Mouse (Mus musculus): ENCODE data around the gene Olfr624. TPM values are rescaled to one million over a fixed set of nuclear protein-coding genes. Genes with fewer than 3 reads are reported as not detected.
A peak's percentile ranks its signal among the peaks of the same experiment; 100 is the strongest.

The Olfr624 gene
- total RNA-seq (2021) (not detected), polyA plus RNA-seq (2012; rRNA removed) (not detected in 2 replicates)
- long read RNA-seq = 0 reads

- DNase-seq = no peak
Observed at GRCm38 (mm10) chr7:103671091-103671490, at the start of gene Olfr624. TSS of gene Olfr624 (minus strand) at chr7:103671191.

DNA sequence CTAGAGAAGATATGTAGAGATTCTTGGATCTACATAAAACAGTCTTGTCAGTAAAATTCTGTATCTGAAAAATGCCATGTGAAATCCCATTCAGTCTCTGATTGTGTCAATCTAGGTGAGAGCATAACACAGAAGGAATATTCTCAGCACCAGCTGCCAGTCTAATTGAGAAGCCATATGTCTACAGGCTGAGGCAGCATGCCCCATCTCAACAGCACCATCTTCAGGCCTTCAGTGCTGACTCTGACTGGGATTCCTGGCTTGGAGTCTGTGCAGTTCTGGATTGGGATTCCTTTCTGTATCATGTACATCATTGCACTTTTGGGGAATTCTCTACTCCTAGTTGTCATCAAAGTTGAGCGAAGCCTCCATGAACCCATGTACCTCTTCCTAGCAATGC, 45.4 kb upstream of the Olfr624 start:
- peak; percentile 2 for DNase-seq

- no peak for DNase-seq
Observed at GRCm38 (mm10) chr7:103714371-103714770, 43.4 kb upstream of the Olfr624 start, which contains the start of gene Olfr243. TSS of gene Olfr243 (plus strand) at chr7:103714671.

- no peak for DNase-seq
Observed at GRCm38 (mm10) chr7:103712024-103712423, 41.0 kb upstream of the Olfr624 start.

DNA sequence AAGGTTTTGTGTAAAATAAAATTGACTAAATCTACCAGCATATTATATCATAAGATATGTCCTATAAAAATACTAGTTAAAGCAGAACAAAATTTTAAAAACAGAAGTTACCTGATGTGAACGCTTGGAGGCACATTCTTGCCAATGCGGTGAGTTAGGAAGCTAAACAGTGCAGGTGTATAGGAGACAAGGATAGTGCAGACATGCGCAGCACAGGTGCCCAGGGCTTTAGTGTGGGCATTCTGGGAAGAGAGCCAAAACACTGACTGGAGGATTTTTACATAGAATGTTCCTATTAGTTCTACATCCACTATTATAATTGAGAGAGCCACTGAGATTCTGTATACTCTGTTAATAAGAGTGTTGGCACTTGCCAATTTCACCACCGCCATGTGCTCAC, 28.5 kb upstream of the Olfr624 start:
- no peak for DNase-seq

DNA sequence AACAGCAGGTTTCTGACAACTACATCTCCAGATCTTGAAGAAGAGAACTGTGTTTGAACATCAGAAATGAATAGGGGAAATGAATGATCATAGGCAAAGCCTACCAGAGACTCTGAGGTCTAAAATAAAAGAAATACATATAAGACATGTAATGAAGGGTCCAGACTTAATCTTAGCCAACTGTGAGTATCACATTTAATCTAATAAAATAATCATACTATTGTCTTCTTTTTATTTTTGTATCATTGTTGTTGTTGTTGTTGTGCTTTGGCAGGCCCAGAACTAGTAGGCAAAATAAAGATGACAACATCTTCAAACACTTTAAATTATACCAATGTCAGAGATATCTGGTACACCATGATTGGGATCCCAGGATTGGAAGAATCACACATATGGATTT, 11.4 kb upstream of the Olfr624 start, which contains the start of gene Olfr625-ps1:
Olfr625-ps1 (plus strand) TSS at position 301 of the 400 bp plus-strand sequence.
- DNase-seq = no peak

DNA sequence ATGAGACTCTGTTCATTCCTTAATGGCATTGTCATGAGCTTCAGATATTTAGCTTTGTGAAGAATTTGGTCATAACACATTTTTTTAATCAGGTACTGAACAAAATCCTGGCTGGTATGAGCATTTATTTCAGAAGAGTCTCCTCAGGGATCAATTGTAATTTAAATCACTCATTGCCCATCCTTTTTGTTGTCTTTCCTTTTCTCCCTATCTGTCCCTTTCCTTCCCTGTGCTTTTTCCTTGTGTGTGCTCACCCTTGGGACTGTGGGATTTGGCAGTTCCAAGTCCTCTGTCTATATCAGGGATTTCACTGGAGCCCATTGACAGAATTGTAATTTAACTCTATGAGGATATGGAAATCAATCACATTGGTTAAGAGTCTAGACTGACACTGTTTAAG, 7.4 kb downstream of the Olfr624 start, which contains the start of gene Olfr623:
Olfr623 (minus strand) TSS at position 101 of the 400 bp plus-strand sequence.
- DNase-seq = no peak

DNA sequence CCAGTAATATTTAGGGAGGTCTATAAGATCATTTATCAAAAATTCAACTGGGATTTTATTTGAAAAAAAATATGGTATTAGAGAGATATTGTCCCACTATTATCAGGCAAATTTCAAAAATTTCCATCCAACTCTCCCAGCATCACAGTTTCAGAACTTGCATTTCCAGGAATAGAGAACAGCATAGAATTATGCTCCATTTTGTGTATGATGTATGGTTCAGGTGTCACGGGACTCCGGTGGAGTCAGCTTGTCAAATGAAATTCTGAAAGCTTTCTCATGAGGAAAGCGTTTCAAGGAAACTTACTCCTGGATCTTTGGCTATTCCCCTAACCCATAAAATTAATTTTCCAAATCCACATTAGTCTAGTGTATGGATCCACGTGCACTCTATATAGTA, 26.9 kb downstream of the Olfr624 start:
- no peak for DNase-seq

DNA sequence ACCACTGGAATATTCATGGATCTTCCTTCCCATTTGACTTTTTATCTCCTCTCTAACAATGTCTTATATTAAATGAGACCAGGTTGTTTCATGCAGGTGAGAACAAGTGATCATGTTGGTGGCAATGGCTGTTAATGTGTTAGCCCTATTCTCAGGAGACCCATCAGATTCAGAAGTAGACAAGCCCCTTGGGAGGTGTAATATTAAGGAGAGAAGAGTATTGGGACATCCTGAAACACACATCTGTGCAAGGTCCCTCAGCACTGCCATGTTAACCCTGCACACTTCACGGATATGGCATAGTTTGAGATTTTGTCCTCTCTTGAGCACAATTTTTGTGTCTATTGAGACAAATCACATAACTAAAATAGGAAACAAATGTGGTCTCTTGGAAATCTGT, 28.4 kb downstream of the Olfr624 start, which contains the start of gene Olfr622:
Olfr622 (minus strand) TSS at position 101 of the 400 bp plus-strand sequence.
- DNase-seq = no peak

- no peak for DNase-seq
Observed at GRCm38 (mm10) chr7:103636795-103637194, 34.2 kb downstream of the Olfr624 start.

Other genes starting within 250 kb of the Olfr624 start
Only the 30 nearest of the 33 such genes appear.
- not detected for gene Olfr606, start 222.1 kb downstream of the Olfr624 start, total RNA-seq (2021)
- not detected in 2 replicates for gene Olfr606, start 222.1 kb downstream of the Olfr624 start, polyA plus RNA-seq (2012; rRNA removed)
- gene Olfr607, start 207.0 kb downstream of the Olfr624 start, total RNA-seq (2021) = not detected
- gene Olfr607, start 207.0 kb downstream of the Olfr624 start, polyA plus RNA-seq (2012; rRNA removed) = not detected in 2 replicates
- gene Olfr608, start 201.3 kb downstream of the Olfr624 start, total RNA-seq (2021) = not detected
- not detected in 2 replicates for gene Olfr608, start 201.3 kb downstream of the Olfr624 start, polyA plus RNA-seq (2012; rRNA removed)
- gene Olfr609, start 173.1 kb downstream of the Olfr624 start, total RNA-seq (2021) = not detected
- not detected in 2 replicates for gene Olfr609, start 173.1 kb downstream of the Olfr624 start, polyA plus RNA-seq (2012; rRNA removed)
- gene Olfr610, start 159.1 kb downstream of the Olfr624 start, total RNA-seq (2021) = not detected
- gene Olfr610, start 159.1 kb downstream of the Olfr624 start, polyA plus RNA-seq (2012; rRNA removed) = not detected in 2 replicates
- not detected for gene Olfr611, start 150.3 kb downstream of the Olfr624 start, total RNA-seq (2021)
- not detected in 2 replicates for gene Olfr611, start 150.3 kb downstream of the Olfr624 start, polyA plus RNA-seq (2012; rRNA removed)
- gene Olfr612, start 128.5 kb downstream of the Olfr624 start, total RNA-seq (2021) = not detected
- not detected in 2 replicates for gene Olfr612, start 128.5 kb downstream of the Olfr624 start, polyA plus RNA-seq (2012; rRNA removed)
- gene Olfr613, start 123.1 kb downstream of the Olfr624 start, total RNA-seq (2021) = not detected
- gene Olfr613, start 123.1 kb downstream of the Olfr624 start, polyA plus RNA-seq (2012; rRNA removed) = not detected in 2 replicates
- not detected for gene Olfr615, start 115.1 kb downstream of the Olfr624 start, total RNA-seq (2021)
- not detected in 2 replicates for gene Olfr615, start 115.1 kb downstream of the Olfr624 start, polyA plus RNA-seq (2012; rRNA removed)
- gene Olfr616, start 102.0 kb downstream of the Olfr624 start, total RNA-seq (2021) = not detected
- not detected in 2 replicates for gene Olfr616, start 102.0 kb downstream of the Olfr624 start, polyA plus RNA-seq (2012; rRNA removed)
- not detected for gene Olfr617, start 98.1 kb downstream of the Olfr624 start, total RNA-seq (2021)
- gene Olfr617, start 98.1 kb downstream of the Olfr624 start, polyA plus RNA-seq (2012; rRNA removed) = not detected in 2 replicates
- not detected for gene Olfr618, start 81.1 kb downstream of the Olfr624 start, total RNA-seq (2021)
- not detected in 2 replicates for gene Olfr618, start 81.1 kb downstream of the Olfr624 start, polyA plus RNA-seq (2012; rRNA removed)
- gene Olfr619, start 70.6 kb downstream of the Olfr624 start, total RNA-seq (2021) = not detected
- not detected in 2 replicates for gene Olfr619, start 70.6 kb downstream of the Olfr624 start, polyA plus RNA-seq (2012; rRNA removed)
- not detected for gene Olfr620, start 58.7 kb downstream of the Olfr624 start, total RNA-seq (2021)
- gene Olfr620, start 58.7 kb downstream of the Olfr624 start, polyA plus RNA-seq (2012; rRNA removed) = not detected in 2 replicates
- not detected for gene Olfr622, start 28.5 kb downstream of the Olfr624 start, total RNA-seq (2021)
- not detected in 2 replicates for gene Olfr622, start 28.5 kb downstream of the Olfr624 start, polyA plus RNA-seq (2012; rRNA removed)
- gene Olfr623, start 7.5 kb downstream of the Olfr624 start, total RNA-seq (2021) = not detected
- not detected in 2 replicates for gene Olfr623, start 7.5 kb downstream of the Olfr624 start, polyA plus RNA-seq (2012; rRNA removed)
- gene Olfr625-ps1, start 11.5 kb upstream of the Olfr624 start, total RNA-seq (2021) = not detected
- not detected in 2 replicates for gene Olfr625-ps1, start 11.5 kb upstream of the Olfr624 start, polyA plus RNA-seq (2012; rRNA removed)
- gene Olfr243, start 43.5 kb upstream of the Olfr624 start, total RNA-seq (2021) = not detected
- not detected in 2 replicates for gene Olfr243, start 43.5 kb upstream of the Olfr624 start, polyA plus RNA-seq (2012; rRNA removed)
- gene Olfr628, start 59.2 kb upstream of the Olfr624 start, total RNA-seq (2021) = not detected
- not detected in 2 replicates for gene Olfr628, start 59.2 kb upstream of the Olfr624 start, polyA plus RNA-seq (2012; rRNA removed)
- not detected for gene Olfr629, start 73.8 kb upstream of the Olfr624 start, total RNA-seq (2021)
- not detected in 2 replicates for gene Olfr629, start 73.8 kb upstream of the Olfr624 start, polyA plus RNA-seq (2012; rRNA removed)
- gene Olfr630, start 86.1 kb upstream of the Olfr624 start, total RNA-seq (2021) = not detected
- not detected in 2 replicates for gene Olfr630, start 86.1 kb upstream of the Olfr624 start, polyA plus RNA-seq (2012; rRNA removed)
- gene Olfr69, start 100.4 kb upstream of the Olfr624 start, total RNA-seq (2021) = not detected
- not detected in 2 replicates for gene Olfr69, start 100.4 kb upstream of the Olfr624 start, polyA plus RNA-seq (2012; rRNA removed)
- not detected for gene Olfr68, start 108.5 kb upstream of the Olfr624 start, total RNA-seq (2021)
- not detected in 2 replicates for gene Olfr68, start 108.5 kb upstream of the Olfr624 start, polyA plus RNA-seq (2012; rRNA removed)
- not detected for gene Olfr67, start 120.6 kb upstream of the Olfr624 start, total RNA-seq (2021)
- gene Olfr67, start 120.6 kb upstream of the Olfr624 start, polyA plus RNA-seq (2012; rRNA removed) = not detected in 2 replicates
- gene Hbb-bt, start 142.8 kb upstream of the Olfr624 start, total RNA-seq (2021) = 100 to 1,000 TPM; 120 to 218 TPM
- 48.3 and 61.8 TPM in 2 replicates for gene Hbb-bt, start 142.8 kb upstream of the Olfr624 start, polyA plus RNA-seq (2012; rRNA removed)
- gene Hbb-bs, start 156.9 kb upstream of the Olfr624 start, total RNA-seq (2021) = 1,000 to 10,000 TPM; 1,531 to 2,097 TPM
- gene Hbb-bs, start 156.9 kb upstream of the Olfr624 start, polyA plus RNA-seq (2012; rRNA removed) = 569 and 814 TPM in 2 replicates
- not detected for gene Hbb-bh2, start 169.3 kb upstream of the Olfr624 start, total RNA-seq (2021)
- gene Hbb-bh2, start 169.3 kb upstream of the Olfr624 start, polyA plus RNA-seq (2012; rRNA removed) = not detected in 2 replicates
- gene Hbb-bh1, start 172.0 kb upstream of the Olfr624 start, total RNA-seq (2021) = not detected
- not detected in 2 replicates for gene Hbb-bh1, start 172.0 kb upstream of the Olfr624 start, polyA plus RNA-seq (2012; rRNA removed)
- not detected for gene Hbb-y, start 182.0 kb upstream of the Olfr624 start, total RNA-seq (2021)
- not detected in 2 replicates for gene Hbb-y, start 182.0 kb upstream of the Olfr624 start, polyA plus RNA-seq (2012; rRNA removed)
- gene Olfr66, start 215.1 kb upstream of the Olfr624 start, total RNA-seq (2021) = not detected
- not detected in 2 replicates for gene Olfr66, start 215.1 kb upstream of the Olfr624 start, polyA plus RNA-seq (2012; rRNA removed)